Mouse (Mus musculus) R1 (cell line): ENCODE measurements at regions not wholly inside any gene's neighbourhood (a gene's known extent, or its start where the extent isn't known, plus 50 kb on each side); places are given as distances from the start of the nearest gene placed in this dataset.

Experiments
- DNase-seq: peaks from one replicate; pipeline ENCODE4 v3.0.0-alpha.2; 2018; ENCODE audit warnings: low read depth, low spot score

DNA sequence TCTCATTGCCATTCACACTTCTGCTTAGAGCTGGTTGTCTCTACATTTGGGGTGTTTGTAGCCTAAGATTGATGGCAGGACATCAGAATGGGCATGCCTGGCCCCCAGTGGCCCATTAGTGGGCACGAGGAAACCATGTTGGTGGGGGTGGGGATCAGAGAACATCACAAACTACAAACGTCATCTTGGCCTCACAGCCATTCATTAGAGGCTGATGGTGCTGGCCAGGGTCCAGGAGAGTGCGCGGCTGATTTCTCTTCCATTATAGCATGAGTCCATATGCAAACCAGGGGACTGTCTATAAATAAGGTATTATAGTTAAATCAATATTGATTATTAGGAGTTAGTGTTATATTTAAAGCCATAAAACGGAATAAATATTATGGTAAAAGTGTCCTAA, 67.9 kb downstream of the 3100002H09Rik start:
- no peak for DNase-seq

DNA sequence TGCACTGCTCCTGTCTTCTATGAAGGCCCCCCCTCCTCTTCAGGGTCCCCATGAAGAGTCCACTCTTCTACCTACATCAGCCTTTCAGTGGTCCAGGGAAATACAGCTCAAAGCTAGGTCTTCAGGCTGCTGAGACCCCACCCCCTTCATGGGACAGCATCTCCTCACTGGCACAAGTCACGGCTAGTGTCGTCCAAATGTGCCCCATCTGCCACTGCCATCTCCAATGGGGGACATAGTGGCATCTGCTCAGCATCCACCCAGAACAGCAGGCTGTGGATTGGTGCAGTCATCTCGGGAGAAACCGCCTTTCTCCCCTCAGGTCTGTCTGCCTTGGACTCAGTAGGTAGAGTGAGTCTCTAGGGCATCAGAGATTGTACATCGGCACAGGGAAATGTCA, 72.1 kb downstream of the 3100002H09Rik start:
- DNase-seq, result no peak

DNA sequence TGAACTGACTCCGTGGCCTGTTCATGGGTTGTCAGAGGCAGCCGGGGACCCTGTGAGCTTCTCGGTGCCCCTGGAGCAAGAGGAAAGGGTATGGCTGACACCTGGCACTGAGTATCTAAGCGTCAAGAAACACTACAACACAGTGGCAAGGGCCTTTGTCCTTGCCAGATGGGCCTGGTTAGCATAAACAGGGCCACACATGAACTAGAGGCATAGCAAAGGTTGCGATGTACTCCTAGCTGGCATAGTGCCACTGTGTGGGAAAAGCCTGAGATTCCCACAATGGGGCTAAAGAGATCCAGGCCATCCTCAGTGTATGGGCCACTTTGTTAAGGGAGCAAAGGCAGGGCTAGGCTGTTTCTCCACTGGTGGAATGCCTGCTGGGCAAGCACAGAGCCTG, 72.9 kb downstream of the 3100002H09Rik start:
- no peak for DNase-seq

DNA sequence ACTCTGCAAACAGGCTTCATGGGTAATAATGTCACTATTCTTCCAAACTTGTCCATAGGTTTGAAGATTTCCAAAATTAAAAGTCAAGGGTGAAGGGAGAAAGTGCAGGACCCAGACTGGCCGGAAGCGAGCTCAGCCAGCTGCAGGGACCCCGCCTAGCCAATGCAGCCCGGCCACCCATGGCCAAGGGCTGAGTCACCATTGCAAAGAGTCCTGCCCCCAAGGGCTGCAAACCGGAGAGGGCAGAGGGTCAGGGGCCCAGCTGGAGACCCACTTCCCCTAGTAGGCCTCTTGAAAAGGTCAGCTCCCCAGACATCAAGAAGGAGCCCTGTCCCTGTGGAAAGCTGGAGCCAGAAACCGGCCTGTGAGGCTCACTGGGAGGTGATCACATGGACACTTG, 77.0 kb downstream of the 3100002H09Rik start:
- no peak for DNase-seq

DNA sequence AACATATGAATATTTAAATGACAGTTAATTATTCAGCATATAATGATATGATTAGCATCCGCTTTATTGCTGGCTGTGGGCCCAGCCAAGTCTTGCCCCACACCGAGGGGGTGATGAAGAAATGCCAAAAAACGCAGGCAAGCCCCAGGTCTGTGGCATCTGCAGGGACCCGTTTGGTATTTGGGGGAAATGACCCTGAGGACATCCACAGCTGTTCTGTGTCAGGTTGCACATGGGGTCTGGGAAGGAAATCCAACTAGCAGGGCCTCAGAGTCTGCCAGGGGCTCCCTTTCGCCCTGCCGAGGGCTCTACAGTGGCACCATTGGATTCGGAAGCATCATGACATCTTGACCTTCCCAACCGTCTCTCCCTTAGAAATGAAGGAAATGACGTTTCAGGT, 80.0 kb downstream of the 3100002H09Rik start:
- no peak for DNase-seq

DNA sequence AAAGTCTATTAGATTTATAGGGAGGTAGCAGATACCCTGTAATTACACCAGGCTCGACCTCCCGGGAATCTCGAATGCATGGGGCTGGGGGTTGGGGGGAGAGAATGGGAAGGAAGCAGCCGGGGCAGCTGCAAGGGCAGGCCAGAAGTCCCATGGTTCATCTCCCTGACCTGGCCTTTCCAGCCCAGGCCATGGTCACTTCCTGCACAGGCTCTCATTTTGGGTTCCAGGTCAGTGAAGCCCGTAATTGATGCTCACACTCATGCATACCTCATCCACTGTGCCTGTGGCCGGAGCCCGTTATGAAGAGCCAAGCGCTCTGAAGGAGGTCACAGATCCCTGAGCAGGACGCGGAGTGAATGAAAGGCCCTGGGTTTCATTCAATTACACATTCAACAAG, 83.8 kb downstream of the 3100002H09Rik start:
- DNase-seq, result no peak

DNA sequence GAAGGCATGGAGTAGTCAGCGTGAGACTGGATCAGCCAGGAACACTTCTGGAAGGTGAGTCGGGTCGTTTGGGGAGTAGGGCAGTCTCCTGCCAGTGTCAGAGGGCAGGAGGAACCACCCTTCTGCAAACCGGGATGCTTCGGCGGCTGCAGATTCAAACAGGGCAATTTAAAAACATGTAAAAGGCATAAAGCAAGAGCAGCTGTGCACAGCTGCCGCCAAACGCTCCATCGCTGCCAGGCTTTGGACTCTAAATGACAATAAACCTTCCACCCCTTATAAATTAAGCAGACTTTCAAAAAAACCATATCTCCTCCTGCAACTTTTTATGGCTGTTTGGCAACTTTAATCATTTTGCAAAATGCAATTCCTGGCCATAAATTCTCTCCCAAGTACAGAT, 84.2 kb downstream of the 3100002H09Rik start:
- DNase-seq, result no peak

DNA sequence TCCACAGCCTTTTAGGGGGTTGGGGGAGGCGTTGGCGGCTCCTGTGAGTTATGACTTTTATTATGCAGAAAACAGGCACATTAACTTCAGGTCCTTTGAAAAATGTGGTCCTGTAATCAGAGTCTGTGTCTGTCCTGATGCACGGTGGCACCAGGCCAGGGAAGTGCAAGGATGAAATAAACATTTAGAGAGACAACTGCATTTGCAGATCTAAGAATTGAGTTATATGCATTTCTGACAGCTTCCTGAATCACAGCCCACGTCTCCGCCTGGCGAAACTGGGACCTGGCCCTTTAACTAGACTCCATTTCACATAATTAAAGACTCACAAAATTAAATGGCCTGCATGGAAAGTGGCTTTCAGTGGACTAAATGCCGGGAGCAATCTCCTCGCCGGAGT, 90.3 kb downstream of the 3100002H09Rik start:
- DNase-seq, result no peak

DNA sequence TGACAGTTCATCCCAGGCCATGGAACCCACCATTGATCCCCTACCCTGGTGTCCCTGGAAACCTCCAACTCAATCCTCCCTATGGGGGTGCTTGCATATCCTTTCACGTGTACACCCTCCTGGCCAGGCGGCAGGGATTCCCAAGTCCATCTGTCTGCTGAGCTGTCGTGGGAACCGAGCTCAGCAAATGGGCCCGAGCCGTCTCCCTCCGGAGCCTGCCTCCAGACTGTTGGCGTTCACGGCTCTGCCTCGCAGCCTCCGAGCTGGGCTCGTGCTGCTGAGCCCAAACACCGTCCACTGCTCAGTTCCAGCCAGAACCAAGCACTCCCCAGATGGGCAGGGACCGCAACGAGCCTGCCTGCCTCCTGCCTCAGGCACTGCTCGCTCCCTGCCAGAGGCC, 98.8 kb downstream of the 3100002H09Rik start:
- no peak for DNase-seq

DNA sequence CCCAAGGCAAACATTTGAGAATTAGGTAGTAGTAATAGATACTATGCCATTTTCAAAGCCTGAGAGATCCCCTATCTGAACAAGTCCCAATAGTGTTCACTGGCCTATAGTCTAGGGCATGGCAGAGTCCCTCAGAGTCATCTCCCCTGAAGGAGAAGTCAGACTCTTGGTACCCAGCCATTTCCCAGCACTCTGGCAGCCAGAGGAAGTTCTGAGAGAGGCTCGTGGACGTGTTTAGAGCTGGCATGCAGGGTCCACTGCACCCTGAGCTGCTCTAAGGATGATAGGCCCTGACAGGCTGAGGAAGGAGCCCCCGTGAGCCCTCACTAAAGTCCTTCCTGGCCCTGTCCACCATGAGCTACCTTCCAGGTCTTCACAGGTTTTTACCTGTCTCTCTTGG, 99.8 kb downstream of the 3100002H09Rik start:
- DNase-seq, result no peak

DNA sequence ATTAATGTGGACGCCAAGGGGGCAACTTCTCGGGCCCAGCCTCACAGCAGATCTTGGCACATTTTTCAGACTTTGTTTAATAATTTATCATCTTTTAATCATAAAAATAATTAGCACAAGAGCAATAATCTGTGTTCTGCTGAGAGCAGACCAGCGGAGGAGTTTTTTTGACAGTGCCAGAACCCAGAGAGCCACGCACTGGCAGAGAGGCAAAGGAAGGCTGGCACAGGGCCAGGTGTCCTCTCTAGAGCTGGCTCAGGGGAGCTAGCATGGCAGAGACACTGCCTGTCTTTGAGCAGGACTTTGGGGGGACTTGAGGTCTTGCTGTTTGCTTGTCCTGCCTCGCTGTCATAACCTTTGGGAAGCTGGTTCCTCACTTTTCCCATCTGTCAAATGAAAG, 100.9 kb downstream of the 3100002H09Rik start:
- DNase-seq, result no peak

DNA sequence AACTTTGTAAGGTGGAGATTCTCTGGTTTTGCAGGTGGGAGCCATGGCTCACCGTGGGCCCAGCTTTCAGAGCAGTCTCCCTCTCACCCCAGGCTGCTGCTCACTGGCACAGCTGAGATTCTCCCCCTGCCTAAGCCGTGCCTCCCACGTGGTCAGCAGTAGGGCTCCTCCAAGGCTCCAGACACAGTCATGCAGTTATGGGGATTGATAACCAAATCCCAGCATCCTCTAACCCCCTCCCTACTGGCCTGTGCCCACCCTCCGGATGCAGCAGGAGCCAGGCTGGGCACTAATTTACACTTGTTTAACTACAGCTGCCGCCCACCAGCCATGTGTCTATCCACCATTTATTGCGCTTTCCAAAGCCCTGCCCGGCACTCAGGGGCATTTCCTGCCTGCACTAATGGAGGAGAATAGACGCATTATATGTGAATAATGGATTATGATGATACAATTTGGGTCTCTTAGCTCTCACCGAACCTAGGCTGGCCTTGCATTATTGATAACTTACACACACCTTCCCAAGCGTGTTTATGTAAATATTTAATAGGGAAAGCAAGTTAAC, 104.4 kb downstream of the 3100002H09Rik start:
- no peak for DNase-seq

- peak; percentile 52 for DNase-seq
Observed at GRCm38 (mm10) chr4:124501785-124502184, 108.8 kb downstream of the 3100002H09Rik start.

GRCm38 (mm10) chr4:124498043-124498442, 112.6 kb downstream of the 3100002H09Rik start:
- no peak for DNase-seq

DNA sequence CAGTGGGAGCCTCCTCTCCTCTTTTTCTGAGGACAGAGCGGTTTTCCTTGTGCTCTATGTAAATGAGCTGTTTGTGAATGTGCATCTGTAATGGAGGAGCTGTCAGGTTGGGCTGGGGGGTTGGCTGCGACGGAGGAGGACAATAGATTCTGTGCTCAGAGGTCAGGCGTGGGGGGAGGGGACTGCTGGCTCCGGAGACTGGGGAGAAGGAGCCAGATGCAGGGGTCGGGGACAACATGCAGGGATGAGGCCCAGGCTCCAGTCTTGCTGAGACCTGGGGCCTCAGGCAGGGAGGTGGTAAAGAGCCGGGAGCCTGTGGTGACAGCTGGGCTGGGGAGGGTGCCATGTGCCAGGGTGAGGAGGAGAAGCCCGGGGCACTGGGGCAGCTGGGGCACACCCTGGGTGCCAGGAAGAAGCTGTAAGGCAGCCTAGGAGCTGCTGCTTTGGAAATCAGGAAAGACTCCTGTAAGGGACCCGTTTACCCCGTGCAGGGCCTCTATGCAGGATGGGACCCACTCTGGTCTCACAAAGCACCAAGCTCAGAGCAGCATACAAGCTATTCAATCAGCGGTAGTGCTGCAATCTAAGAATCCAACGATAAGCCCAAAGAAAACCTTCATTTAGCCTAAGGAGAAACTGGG, 124.5 kb downstream of the 3100002H09Rik start:
- DNase-seq, result peak; percentile 92

- DNase-seq, result peak; percentile 43
Observed at GRCm38 (mm10) chr4:124484613-124485586, 125.7 kb downstream of the 3100002H09Rik start.

DNA sequence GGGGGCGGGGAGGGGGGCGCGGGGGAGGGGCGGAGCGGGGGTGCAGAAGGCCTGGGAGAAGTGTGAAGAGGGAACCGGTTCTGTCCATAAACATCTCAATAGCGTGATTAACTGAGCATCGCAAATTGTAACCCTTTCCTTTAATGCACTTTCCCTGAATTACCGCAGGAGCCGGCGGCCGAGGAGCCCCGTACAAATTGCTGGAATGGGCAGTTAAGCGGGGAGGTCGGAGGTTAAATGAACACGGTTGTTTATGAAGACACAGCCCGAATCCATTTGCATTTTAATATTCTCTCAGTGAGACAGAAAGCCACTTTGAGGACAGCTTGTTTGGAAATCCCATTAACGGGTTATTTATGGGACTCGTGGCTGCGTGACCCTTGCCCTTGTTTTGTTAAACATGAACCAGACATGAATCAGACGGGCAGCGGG, 132.7 kb downstream of the 3100002H09Rik start:
- DNase-seq, result no peak

- no peak for DNase-seq
Observed at GRCm38 (mm10) chr4:124477359-124477868, 133.2 kb downstream of the 3100002H09Rik start.

- no peak for DNase-seq
Observed at GRCm38 (mm10) chr4:124465229-124465820, 145.3 kb downstream of the 3100002H09Rik start.

DNA sequence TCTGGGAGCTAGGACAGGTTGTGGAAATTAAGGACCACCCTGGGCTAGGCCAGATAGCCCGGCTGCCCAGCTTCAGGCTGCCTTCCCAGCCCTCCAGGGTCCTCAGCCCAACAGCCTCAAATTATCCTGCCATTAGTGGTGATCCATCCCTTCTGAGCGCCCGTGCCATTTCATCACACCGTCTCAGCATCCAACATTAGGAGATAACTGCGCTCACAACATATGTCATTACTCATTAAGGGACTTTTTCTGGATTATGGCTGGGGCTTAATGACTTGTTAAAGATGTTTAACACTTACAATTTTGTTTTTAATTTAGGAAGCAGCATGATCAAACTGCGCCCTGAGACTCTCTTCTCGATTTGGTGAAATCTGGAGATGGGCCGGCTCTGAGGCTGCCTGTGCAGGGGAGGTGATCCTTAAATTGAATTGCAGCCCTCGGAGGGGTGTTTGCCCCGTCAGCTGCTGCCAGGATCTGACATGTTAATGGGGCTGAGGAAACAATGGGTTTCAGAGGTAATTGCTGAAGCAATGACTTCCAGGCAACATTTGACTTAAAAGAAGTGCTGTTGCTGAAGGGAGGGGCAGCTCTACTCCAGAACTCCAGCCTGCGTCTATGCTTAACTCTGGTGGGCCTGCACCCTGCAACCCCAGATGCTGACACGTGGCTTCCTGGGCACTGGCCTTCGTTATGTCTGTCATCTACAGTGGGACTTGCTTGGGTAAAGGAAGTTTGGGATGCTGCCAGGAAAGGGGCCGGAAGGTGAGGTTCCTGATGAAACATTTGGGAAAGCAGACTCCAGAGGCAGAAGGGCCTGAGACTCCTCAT, 154.9 kb downstream of the 3100002H09Rik start:
- DNase-seq, result no peak

- DNase-seq, result no peak
Observed at GRCm38 (mm10) chr4:124451131-124451530, 159.5 kb downstream of the 3100002H09Rik start.
